Mouse (Mus musculus) spleen, adult 2 months (tissue): ENCODE data around the gene Cpt1b.

Source experiments
- CTCF ChIP-seq: fragments of 200-500 bp; IDR thresholded peaks from 2 replicates; pipeline ENCODE4 v1.5.1; 2011; ENCODE audit warnings: mild to moderate bottlenecking, inconsistent platforms; ENCODE audit not compliant: insufficient read depth, insufficient read length, insufficient replicate concordance; ENCODE audit errors: extremely low read depth
- POLR2A ChIP-seq: fragments of 200-500 bp; IDR thresholded peaks from 2 replicates; pipeline ENCODE4 v1.6.1; 2011; ENCODE audit warnings: low read depth, low read length, inconsistent platforms

DNA sequence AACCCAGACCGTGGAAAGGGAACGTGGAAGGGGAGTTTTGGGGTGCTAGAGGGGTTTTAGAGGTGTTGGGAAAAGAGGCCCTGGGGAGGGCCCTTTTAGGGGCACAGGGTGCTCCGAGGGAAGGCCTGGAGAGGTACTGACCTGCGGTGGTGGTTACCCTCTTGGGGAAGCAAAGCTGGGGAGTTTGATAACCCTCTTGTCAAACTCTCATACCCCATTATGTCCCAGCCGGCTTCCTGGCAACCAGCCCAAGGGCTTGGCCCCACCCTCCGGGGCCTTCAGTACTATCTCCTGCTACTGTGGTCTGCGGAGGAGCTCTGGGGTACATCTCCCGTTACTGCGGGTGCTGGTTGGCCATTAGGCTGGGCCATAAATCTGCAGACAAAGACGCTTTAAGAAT, 46.2 kb downstream of the Cpt1b start:
- no peak for TF ChIP-seq CTCF
- no peak for TF ChIP-seq POLR2A
